Mouse (Mus musculus): ENCODE data around the gene H2al2b. TPM values are rescaled to one million over a fixed set of nuclear protein-coding genes. Genes with fewer than 3 reads are reported as not detected.

H2al2b gene
- polyA plus RNA-seq (2012; rRNA removed), result not detected in 2 replicates

DNA sequence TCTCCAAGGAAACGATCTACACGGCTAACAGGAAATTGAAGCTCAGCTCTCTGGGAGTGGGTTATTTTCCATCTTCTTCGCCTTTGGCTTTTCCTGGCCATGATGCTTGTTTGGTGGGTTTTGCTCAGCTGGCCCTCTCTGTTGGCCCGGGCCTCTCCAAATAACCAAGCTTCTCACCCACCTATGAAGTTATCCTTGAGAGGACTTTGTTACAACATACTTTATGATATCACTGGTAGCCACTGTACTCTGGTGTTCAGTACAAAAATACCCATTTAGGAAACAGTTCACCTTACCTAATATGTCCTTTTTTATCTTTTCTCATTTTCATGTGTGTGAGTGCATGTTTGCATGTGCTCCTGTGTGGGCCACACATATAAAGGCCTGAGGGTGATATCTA is at the start of gene H2al2b:
Gene H2al2b, minus strand, starts transcription at position 101 of the 400 bp plus-strand sequence.

Other genes starting within 250 kb of the H2al2b start
- not detected in 2 replicates for gene H2al2c, start 121.6 kb downstream of the H2al2b start, polyA plus RNA-seq (2012; rRNA removed)
- gene Sry, start 57.0 kb downstream of the H2al2b start, polyA plus RNA-seq (2012; rRNA removed), result not detected in 2 replicates
- not detected in 2 replicates for gene Gm4064, start 75.5 kb upstream of the H2al2b start, polyA plus RNA-seq (2012; rRNA removed)
- not detected in 2 replicates for gene Rbmy, start 110.0 kb upstream of the H2al2b start, polyA plus RNA-seq (2012; rRNA removed)
- gene Gm10256, start 110.0 kb upstream of the H2al2b start, polyA plus RNA-seq (2012; rRNA removed), result not detected in 2 replicates
- not detected in 2 replicates for gene Gm10352, start 180.3 kb upstream of the H2al2b start, polyA plus RNA-seq (2012; rRNA removed)
- gene Gm29289, start 211.9 kb upstream of the H2al2b start, polyA plus RNA-seq (2012; rRNA removed), result not detected in 2 replicates

Data from ovary, adult 2 months (tissue).